Mouse (Mus musculus) monocyte, adult 2 months (primary cell): ENCODE results near the gene Bbc3.
"Not testable (repeated sequence)": the region's sequence is repeated elsewhere in the genome, so short reads cannot be mapped to it uniquely, and the experiment has no call there.

Source experiments
- DNase-seq, 2 experiments: peaks; one replicate each; pipeline ENCODE4 v3.0.0; 2022; ENCODE audit warnings: low spot score in 2 of 2, low read depth in 1 of 2

Bbc3 gene

DNA sequence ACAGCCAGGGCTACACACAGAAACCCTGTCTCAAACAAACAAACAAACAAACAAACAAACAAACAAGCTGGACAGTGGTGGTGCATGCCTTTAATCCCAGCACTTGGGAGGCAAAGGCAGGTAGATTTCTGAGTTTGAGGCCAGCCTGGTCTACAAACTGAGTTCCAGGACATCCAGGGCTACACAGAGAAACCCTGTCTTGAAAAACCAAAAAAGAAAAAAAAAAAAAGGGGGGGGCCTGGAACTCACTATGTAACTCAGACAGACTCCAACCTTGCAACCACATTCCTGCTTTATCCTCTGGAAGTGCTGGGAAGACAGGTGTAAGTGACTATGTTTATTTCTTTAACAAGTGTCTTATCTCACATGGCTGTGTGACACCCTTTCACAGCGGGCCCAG is at the start of gene Bbc3:
TSS of gene Bbc3 (plus strand) at position 301 of the 400 bp plus-strand sequence.
- DNase-seq = not testable (repeated sequence)

DNA sequence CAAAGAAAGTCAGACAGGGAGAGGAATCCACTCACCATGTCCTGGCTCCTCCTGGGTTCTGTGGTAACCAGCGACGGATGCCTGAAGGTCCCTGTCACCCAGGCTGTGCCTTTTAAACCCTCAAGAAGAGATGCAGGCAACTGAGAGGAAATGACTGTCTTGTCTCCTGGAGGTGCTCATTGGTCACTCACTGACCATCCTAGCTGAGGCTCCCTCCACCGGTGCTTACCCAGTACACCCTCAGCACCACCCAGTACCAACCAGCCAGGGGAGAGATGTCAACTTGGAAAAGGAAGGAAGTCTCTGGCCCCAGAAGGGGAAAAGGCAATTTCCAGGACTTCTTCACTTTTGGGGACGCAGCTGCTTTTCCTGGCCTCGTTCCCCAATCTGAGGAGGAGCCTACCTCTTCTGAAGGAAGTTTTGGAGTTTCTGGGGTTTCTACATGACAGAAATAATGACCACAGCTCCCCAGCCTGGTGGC is 49.0 kb upstream of the Bbc3 start, which contains the start of gene C5ar1:
TSS of gene C5ar1 (minus strand) at position 431 of the 481 bp plus-strand sequence.
- DNase-seq = no peak

DNA sequence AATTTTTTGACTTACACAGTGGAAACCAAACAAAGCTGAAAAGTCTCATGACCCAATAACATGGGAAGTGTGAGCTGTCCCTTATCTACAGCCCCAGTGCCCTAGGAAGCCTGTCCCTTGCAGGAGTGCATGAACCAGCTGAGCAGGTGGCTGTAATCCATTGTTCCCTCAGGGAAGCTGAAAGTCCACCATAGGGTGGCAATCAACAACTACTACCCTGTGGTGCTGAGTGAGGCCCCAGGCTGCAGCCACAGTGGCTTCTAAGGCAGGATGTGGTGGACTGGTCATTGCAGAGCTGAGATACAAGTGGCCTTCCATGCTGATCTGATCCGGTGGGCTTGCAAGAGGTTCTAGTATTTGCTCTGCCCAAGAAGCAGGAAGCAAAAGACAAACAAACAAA is 47.1 kb upstream of the Bbc3 start:
- DNase-seq = no peak

DNA sequence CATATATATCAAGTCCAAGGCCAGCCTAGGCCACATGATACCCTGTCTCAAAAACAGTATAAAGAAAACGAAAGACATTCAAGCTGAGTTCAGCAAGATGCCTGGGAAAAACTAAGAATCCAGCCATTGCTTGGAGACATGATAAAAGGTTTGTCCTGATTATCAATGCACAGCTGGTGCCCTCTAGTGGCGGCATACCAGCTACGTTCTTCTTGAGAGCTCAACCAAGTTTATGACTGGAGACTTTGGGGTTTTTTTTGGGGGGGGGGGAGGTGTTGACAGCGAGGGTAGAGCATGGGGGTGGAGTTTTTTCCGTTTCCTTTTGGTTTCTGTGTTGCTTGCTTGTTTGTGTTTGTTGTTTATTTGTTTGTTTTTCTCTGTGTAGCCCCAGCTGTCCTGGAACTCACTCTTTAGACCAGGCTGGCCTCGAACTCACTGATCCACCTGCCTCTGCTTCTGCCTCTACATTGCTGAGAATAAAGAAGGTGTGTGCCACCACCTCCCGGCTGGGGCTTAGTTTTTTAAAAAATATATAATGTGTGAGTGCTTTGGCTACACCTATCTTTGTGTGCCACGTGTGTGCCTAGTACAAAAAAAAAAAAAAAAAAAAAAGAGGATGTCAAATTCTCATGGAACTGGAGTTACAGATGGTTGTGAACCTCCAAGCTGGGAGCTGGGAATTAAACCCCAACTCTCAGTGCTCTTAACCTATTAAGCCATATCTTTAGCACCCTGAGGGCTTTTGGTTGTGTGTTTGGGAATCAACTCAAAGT is 45.0 kb upstream of the Bbc3 start:
- peak in 1 of 2 experiments; percentile 70 for DNase-seq

DNA sequence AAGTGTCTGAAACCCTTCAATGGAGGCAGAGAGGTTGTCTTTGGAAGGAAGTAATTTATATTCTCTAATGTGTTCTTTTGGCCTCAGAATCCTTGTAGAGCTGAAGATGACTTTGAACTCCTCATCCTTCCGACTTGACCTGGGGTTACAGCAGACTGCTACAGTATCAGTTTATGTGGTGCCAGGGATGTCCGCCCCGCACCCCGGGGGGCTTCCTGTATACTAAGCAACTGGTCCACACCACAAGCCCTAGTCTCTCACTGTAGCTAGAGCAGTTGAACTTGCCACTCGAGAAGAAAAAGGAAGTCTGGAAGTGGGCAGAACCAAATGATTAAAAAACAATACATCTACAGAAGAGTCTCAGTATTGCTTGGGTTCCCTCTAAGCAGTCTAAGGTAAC is 44.4 kb upstream of the Bbc3 start:
- DNase-seq = no peak

DNA sequence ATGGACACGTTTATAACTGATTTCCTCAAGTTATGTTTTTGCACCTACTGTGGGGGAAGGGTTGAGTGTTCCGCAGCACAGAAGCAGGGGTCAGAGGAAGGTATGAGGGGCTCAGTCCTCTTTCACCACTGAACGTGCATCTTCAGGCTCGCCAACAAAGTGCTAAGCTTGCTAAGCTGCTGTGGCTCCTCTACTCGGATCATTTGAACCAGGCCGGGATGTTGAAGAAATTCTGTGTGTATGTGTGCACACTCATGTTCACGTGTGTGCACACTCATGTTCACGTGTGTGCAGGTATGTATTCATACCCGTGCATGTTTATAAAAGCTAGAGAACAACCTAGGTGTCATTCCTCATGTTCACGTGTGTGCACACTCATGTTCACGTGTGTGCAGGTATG is 42.3 kb upstream of the Bbc3 start:
- DNase-seq = no peak

DNA sequence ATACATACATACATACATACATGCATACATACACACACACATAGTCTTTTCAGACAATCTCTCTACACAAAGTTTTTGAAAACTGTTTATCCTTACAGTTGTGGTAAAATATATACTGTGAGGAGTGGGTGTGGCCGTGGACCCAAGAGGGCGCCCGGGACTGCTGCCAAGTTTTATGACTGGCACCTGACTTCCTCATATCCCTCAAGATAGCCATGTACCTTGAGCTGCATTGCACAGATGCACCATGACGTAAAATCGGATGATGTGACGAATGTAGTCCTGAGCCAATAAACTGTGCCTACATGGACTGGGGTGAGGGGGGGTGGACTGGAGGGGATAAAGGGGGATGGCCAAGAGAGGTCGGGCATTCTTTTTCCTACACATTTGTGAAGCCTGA is 41.6 kb upstream of the Bbc3 start:
- not testable (repeated sequence) for DNase-seq

DNA sequence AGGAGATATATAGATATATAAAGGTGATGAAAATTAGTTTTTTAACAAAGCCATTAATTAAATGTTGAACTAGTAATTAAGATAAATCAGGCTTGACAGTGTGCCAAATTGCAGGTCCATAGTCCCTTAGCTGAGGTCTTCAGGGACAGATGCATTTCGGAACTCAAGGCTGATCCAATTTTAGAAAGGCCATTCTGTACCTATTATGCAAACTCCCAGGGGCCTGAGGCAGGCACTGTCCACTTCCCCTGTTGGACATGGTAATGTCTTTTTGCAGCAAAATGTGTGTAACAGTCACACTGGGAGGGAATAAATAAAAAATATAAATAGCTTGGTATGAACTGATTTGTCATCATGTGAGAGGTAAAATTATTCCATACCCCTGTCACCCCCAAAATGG is 37.1 kb upstream of the Bbc3 start:
- DNase-seq = no peak

DNA sequence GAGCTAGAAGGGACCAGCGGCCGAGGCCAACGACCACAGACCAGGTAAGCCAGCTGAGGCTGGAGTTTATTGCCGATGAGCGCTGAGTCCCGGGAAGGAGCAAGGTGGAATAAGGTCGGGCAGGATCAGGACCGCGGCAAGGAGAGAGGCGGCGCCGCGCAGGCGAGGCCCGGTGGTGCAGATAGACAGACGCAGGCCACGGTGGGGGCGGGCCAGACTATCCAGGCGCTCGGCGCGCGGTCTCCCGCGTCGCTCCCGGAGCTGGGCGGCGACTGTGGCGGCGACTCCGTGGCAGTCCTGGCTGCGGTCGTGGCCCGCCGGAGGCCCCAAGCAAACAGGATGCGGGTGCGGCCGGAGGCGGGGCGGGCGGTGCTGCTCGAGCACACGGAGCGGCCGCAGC is 35.5 kb upstream of the Bbc3 start:
- DNase-seq = no peak

DNA sequence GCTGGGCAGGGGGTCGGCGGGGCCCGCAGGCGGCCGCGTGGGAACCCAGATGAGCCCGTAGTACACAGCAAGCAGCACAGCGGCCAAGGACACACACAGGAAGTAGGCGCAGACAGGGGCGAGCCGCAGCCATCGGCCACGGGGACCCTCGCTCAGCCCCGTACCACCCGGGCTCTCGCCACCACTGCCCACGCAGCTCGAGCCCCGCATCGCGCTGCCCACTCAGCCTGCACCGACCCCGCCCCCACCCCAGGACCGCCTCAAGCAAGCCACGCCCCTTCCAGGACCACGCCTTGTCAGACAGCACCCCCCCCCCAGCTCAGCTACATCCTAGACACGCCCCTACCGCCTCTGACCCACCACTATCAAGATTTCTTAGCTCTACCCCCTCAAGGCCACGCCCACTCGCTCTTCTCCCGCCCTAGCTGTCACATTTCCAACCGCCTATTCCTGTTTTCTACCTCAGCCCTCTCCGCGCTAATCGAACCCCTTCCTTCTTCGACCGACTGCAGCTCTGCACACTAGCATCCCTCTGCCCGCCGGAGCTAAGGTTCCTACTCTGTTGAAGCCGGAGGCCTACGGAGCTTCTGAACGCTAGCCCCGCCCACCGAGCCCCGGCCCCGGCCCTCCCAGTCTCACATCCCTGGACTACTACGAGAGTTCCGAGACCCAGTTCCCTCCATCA is 35.0 kb upstream of the Bbc3 start, which contains the start of gene Inafm1:
TSS of gene Inafm1 (minus strand) at position 537 of the 685 bp plus-strand sequence.
- DNase-seq = peak in 1 of 2 experiments; percentile 65

DNA sequence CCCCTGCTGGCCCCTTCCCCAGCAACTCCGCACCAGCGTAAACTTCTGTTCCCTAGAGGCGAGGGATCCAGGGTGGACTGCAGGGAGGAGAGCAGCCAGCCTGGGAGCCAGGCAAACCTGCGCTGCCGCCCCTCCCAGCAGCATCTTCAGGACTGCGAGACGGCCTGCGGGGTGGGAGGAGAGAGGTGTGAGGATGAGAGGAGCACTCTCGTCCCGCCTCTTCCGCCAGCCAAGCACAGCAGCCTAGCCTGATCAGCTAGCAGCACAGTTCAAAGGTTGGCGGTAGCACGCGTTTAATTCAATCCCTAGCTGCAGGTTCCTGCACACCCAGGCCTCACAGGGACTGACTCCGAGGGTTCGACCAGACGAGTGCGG is 34.4 kb upstream of the Bbc3 start:
- DNase-seq = peak; percentile 49 to 72

DNA sequence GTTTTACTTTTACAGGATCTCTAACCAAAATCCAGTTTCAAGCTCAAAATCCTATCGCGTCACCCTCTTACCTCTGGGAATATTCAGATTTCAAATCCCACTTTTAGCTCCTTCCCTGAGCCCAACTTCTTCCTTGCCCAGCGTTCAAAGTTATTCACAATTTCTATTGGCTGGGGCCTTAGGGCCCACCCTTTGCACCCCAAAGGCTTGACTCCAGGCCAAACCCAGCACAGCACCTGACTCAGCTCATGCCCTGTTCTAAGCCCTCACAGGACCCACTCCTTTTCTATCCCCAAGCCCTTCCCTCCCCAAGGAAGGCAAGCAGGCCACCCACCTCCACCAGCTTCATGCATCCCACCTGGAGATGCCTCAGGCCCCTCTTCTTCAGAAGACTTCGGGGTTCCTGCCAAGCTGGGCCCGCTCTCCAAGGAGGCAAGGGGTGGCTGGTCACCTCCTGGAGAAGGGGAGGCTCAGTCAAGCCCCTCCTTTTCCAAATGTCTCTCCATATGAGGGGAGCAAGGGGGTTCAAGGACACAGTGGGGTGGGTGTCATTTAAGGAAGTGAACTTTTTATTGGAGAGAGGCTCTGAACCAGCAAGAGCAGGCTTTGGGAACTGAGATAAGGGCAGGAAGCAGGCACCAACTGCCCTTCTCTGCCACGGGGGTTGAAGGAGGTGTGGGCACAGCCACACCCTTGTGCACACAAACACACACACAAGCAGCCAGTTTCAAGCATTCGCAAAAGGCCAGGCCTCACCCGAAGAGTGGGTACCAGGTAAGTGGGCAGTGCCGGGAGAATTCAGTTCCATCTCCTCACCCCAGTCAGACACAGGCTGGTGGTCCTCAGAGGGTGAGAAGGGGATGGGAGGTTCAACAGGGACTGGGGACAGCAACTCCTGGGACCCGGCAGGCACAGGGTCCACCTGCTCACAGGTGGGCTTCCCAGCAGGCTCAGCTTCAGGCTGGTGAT is 33.0 kb upstream of the Bbc3 start:
- no peak for DNase-seq

DNA sequence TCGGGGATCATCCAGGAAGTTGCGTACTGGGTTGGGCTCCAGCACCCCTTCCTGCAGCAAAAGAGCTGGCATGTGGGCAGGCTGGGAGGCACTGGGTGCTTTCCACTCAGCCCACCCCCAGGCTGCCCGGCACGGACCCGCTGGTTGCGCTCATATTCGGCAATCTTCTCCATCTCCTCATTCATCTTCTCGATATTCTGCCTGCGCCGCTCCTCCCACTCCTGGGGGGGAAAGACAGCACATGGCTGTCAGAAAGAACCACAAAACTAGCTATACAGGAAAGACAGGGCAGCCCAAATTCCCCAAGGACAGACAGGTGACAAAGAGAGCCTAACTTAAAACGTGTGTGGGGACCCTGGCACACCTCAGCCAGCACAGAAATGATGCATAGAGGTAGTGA is 27.5 kb upstream of the Bbc3 start:
- no peak for DNase-seq

DNA sequence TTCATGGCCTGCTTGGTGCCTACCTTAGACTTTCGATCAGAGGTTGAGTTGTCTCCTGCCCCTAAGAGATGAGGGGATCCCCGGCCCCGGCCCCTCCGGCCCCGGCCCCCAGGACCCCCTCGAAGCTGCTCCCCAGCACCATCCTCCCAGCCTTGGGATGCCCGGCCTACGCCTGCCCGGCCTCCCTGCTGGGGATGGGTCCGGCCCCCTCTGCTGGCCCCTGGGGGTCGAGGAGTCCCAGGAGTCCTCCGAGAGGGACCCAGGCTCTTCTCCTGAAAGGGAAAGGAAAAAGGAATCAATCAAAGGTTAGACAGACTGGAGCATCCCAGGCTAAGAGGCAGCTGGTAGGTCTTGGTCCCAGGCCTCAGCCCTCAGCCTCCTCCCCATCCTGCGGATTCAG is 25.9 kb upstream of the Bbc3 start:
- DNase-seq = no peak

DNA sequence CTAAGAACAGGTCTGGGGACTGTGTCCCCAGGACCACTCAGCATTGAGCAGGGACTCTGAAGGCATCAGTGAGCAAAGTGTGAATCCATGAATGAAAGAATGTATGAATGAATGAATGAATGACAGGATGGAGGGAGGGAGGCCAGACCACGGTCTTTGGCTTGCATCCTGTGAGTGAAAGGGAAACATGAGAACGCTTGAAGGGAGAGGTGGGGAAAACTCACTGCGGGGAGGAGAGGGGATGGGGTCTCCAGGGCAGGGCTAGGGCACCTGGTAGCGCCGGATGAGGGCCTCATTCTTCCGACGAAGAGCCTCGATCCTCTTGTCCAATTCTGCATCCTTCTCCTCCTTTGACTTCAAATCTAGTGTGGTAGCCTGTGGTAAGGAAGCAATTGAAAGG is 24.2 kb upstream of the Bbc3 start:
- DNase-seq = no peak

DNA sequence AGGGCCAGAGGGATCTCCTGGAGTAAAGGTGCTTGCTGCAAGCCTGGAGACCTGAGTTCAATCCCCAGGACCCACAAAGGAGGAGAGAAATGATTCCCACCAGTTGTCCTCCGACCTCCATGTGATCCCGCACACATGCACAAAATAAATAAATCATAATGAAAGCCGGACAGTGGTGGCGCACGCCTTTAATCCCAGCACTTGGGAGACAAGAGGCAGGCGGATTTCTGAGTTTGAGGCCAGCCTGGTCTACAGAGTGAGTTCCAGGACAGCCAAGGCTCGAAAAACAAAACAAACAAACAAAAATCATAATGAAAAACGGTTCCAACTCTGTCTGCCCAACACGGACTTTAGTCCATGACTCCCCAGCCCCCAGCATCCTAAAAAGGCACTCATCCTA is 23.3 kb upstream of the Bbc3 start:
- no peak for DNase-seq

DNA sequence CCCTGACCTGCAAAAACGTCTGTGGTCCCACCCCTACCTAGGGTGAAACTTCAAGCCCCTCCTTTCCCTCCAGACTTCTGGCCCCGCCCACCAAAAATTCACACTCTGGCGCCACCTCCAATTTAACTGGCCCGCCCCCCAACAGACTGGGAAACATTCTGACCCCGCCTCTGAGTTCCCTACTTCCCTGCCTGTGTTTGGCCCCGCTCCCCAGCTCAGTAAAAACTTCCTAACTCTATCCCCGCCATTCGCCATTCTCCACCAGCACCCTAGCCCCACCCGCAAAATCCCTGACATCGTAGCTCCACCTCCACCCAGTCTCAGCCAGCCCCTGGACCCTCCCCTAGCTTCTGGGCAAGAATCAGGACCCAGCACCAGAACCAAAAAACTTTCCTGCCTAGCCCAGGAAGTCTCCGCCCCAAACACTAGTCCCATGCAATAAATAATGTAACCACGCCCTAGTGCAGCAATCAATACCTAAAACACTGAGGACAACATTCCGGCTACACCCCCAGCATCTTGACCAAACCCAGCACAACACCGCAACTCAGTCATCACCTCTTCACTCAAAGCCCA is 22.7 kb upstream of the Bbc3 start:
- no peak for DNase-seq

DNA sequence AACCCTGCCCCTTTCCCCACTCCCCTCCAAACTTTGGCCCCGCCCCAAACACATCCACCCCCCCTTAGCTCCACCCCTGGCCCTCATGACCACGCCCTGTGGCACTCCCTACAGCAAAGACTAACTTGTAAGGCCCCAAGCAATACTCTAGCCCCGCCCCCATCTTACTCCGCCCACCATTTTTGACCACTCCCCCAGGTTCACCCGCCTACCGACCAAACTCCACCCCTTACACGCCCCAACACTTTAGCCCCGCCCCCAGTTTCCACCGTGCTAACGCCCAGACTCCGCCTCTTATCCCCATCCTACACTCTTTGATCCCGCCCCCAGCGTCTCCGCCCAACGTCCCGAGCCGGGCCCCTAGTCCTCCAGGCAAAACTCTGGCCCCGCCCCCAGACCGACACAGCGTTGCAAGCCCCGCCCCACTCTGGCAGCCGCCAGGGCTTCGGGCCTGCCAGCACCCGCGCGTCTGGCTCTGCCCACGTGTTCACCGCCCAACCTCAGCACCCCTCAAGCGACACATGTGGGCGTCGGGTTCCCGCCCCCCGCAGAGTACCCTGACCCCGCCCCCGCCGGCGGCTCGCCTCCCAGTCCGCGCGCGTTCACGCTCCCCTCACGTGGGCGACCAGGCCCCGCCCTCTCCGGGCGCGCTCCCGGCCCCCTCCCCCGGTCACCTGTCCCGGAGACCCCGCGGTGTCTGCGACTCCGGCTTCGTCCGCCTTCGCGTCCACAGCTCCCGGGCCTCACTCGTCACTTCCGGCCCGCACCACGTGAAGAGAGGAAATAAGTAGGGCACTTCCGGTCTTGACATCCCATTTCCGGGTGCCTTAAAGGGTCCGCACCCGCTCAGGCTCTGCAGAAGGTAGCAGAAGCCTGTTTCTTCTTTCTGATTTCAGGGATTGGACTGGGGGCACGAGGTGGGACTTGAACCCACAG is 21.9 kb upstream of the Bbc3 start, which contains the start of gene Ccdc9:
TSS of gene Ccdc9 (minus strand) at position 770 of the 936 bp plus-strand sequence.
- peak; percentile 100 for DNase-seq

DNA sequence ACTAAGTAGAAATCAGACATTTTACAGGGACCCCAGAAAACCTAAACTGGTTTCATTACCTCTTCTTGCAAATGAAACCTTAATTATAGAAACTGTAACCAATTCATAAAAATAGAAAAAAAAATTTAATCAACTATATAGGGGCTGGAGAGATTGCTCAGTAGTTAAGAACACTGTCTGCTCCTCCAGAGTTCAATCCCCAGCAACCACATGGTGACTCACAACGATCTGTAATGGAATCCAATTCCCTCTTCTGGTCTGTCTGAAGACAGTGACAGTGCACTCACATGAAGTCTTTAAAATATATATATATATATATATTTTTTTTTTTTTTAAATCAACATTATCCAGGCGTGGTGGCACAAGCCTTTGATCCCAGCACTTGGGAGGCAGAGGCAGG is 21.2 kb upstream of the Bbc3 start:
- no peak for DNase-seq

DNA sequence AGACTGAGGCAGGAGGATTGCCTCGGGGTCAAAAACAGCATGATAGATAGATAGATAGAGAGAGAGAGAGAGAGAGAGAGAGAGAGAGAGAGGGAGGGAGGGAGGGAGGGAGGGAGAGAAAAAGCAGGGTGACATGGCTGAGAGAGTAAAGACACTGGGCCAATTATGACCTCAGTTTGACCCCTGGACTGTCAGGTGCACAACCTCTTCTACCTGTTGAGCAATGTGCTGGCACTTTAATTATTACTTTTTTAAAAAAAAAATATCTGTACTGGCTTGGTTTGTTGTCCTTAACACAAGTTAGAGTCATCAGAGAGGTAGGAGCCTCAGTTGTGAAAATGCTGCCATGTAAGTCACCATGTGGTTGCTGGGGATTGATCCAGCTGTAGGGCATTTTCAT is 20.4 kb upstream of the Bbc3 start:
- DNase-seq = no peak
